Mouse (Mus musculus): Measurements from ENCODE around the gene Rbp1.

Rbp1 gene

GRCm38 (mm10) chr9:98425351-98425880 lies 2.7 kb downstream of the Rbp1 start:
- no peak for DNase-seq

GRCm38 (mm10) chr9:98427906-98428517 lies 5.3 kb downstream of the Rbp1 start:
- no peak for DNase-seq

GRCm38 (mm10) chr9:98428783-98429182 lies 6.0 kb downstream of the Rbp1 start:
- peak; percentile 53 for DNase-seq

DNA sequence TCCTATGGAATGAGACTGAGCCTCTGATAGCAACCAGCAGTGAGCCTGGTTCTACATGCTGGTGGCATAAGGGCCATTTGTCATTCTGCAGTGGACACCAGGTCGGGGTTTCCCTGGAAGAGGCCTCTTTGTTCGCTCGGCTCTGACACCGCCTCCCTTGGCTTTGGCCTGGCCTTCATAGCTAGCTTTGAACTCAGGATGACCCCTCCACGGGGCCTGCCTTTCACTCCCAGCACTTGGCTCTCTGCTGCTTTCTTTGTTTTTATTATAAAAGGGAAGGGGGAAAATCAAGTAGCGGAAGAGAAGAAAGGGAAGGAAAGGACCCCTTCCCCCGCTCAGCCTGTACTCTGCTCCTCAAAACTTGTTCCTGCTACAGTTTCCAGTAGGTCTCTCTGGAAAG lies 7.0 kb downstream of the Rbp1 start:
- DNase-seq, result no peak

DNA sequence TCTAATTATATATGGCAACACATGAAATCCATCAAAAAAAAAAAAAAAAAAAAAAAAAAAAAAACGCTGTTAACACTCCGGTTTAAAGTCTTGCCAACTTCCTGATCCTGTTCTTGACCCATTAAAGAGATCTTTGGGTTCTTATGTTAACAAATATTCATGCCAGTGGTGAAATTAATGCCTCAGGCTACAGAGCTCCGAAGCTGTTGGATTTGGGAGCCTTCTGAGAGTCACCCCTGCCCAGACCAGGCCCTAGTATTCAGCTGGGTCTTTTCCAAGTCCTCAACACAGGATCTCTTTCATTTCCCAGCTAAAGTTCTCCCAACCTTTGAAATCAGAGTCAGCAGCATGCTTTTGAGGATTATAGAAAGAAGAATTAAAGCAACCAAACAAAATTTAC lies 7.8 kb downstream of the Rbp1 start:
- DNase-seq, result no peak

- DNase-seq, result no peak
These were observed 10.3 kb downstream of the Rbp1 start for GRCm38 (mm10) chr9:98433021-98433420.

DNA sequence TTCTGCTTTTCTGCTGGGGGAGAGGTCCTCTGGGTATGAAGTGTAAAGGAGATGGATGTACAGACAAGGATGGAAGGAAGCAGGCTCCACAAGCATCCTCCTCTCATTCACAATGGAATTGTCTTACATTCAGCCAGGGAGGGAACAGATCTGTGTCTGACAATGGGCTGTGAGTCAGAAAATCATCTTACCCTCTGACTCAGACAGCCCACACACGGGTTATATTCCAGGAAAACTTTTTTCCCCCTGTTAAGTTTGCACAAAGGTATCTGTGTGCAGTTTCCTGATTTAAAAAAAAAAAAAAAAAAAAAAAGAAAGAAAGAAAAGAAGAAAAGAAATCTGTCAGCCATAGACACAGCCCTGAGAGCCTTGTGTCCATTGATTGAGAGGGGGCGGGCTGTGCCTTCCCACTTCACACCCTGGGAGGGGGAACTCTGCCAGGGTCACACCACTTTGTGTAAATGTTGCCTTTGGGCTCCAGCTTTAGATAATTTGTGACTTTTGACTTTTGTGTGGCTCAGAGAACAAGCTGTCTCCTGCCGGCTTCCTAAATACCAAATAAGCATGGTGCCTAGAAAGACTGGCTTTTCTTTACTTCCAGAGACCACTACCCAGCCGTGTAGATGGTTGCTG lies 11.3 kb downstream of the Rbp1 start:
- no peak for DNase-seq

GRCm38 (mm10) chr9:98437819-98438218 lies 15.1 kb downstream of the Rbp1 start:
- DNase-seq, result no peak

GRCm38 (mm10) chr9:98439091-98439490 lies 16.3 kb downstream of the Rbp1 start:
- no peak for DNase-seq

GRCm38 (mm10) chr9:98442638-98443037 lies 19.9 kb downstream of the Rbp1 start:
- DNase-seq, result no peak

DNA sequence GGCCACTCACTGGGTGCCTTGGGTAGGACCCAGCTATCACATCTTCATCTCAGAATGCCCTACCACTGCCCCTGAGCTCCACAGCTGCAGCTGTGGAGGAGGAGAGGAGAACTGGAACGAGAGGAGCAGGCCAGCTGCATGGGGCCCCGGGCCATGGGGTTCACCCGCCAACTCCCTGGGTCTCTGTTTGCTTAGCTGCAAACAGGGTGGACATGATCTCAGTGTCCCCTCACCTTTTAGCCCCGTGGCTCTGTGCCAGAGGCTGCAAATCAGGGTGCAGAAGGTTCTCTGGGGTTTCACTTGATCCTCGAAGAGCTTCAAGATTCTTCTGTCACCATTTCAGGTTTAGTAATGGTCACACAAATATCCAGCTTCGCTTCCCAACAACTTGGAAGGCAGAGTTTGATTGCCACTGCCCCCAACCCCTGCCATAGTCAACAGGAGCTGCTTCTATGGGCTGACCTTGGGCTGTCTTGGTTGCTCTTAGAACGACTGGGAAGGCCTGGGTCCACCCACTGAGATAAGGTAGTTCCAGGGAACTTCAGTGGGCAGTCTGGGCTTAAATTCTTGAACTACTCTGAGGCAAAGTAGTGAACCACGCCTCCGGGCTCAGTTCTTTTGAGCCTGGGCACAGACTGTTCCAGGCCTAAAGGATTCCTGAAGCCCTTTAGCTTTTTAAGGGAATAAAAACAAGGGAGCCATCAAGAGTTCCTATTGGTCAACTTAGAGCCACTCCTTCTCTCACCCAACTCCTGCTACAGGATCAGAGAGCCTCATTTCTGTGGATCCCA lies 22.8 kb downstream of the Rbp1 start:
- DNase-seq, result no peak

DNA sequence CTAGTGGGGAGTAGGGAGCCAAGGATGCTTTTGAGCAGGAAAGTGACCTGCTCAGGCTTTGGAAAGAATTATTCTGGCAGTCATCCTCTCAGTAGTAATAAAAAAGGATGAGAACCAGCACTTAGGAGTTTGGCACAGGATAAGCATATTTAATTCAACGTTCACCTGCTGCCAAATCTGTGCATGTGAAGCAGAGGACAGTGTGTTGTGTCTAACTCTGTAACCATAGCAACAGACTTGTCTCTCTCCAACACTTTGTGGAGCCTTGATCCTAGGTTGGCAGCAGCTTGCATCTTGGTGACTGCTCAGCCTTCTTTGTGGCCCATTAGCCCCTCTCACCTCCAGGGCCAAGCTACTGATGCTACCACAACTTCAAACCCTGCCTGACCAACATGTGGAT lies 28.2 kb downstream of the Rbp1 start:
- no peak for DNase-seq

DNA sequence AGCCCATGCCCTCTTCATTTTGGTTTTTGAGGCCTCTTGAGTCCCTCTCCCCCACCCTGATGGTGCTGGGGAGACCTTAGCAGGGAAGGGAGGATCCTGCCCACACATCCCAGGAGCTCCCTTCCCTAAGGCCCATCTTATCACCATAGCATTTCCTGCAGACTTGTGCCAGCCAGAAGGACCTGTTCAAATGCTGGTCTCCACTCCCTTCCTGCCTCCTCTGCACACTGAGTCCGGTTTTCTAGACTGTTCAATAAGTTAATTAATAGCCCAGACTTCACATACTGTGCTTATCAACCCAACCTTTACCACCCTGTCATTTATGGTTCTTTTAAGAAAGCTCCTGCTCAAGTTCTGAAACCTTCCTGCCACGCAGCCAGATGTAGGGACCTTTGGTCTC lies 43.9 kb downstream of the Rbp1 start:
- no peak for DNase-seq

DNA sequence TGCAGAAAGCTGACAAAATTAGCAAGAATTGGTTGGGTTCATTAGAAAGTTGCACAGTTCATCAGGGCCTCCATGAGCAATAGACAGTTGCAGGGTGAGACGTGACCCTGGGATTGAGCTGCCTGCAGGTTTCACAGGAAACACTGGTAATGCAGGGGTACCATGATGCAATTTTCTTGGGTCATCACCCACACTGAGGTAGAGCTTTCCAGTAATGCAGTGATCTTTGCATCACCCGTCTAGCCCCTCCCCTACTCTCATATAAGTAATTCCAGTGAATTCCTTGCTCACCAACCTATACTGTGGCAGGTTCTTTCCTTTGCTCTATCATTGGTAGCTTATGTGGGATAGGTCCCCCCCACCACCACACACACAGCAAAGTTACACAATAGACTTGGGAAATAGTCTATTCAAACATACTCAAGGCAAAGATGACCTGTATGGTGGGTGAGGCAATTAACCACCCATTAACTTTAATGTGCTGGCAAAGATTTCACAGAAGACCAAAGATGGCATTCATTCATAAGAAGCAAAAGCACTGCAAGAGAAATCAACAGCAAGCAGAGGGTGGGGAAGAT lies 57.5 kb downstream of the Rbp1 start:
- no peak for DNase-seq

DNA sequence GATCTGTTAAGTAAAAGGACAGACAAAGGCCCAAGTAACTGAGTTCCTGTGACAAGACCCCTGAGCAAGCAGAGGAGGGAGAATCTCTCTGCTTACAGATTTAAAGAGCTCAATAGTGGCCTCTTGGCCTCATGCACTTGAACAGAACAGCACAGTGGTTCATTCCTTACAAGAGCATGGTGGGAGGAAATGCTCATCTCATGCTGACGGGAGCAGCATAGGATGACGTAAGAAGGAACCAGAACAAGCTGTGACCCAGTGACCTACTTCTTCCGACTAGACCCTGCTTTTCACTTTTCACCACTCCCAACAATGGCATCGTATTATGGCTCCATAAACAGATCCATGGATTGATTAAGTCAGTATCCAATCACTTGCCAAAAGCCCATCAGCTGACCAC lies 59.5 kb downstream of the Rbp1 start:
- DNase-seq, result no peak

- DNase-seq, result no peak
These were observed 62.3 kb downstream of the Rbp1 start for GRCm38 (mm10) chr9:98485020-98485419.

GRCm38 (mm10) chr9:98485815-98486214 lies 63.1 kb downstream of the Rbp1 start, which contains the start of gene Rbp2:
Gene Rbp2 (plus strand): TSS chr9:98486115.
- no peak for DNase-seq

GRCm38 (mm10) chr9:98487273-98487672 lies 64.5 kb downstream of the Rbp1 start:
- DNase-seq, result no peak

DNA sequence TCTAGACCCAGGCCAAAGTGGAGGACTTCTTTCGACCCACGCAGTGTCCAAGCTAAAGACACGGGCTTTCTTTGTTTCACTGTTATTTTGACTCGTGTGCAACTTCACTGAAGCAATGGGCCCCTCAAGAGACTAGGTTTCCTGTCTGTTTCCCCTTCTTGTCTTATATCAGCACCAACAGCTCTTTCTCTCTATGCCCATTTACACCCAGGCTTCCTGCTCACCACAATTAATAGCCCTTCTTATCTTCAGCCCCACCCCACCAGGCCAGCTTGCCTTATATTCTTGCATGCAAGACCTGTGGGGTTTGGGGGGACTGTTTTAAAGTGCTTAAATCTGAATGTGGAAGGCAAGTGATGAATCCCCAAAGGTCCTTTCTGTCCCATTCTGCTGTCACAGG lies 66.8 kb downstream of the Rbp1 start:
- DNase-seq, result no peak

DNA sequence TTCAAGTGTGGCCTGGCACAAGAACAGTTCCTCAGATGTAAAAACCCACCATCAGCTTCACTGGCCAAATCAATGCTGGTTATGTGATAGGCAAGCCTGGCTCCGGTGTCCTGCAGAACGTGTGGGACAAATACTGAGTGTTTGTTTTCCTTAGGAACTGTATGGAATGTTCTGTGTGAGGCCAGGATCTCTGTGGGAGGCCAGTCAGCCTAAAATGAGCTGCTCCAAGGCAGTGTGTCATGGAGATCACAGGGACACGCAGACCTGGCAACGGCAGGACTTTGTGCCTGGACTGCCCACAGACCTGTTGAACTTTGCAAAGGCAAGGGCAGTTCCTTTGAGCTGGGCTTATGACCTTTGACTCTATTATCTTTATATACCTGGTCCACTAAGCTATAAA lies 67.4 kb downstream of the Rbp1 start:
- DNase-seq, result peak; percentile 27

- DNase-seq, result no peak
These were observed 68.3 kb downstream of the Rbp1 start for GRCm38 (mm10) chr9:98491071-98491470.

DNA sequence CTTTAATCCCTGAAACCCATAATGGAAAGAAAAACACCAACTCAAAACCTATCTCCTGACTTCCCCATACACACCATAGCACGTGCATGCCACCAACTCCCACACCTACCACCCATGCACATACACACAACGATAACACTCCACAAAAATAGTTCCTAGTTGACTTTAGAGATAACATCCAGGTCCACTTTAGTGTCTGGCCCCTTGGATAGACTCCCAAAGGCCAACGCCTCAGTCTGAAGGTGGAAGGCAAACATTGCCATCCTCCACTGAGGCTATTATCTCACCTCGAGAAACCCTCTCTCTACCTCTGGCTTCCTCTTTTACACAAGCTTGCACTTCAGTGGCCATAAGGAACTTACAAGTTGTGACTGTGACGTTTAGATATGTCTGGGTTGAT lies 69.5 kb downstream of the Rbp1 start:
- DNase-seq, result no peak

GRCm38 (mm10) chr9:98492821-98493220 lies 70.1 kb downstream of the Rbp1 start:
- DNase-seq, result no peak
